Mouse (Mus musculus): ENCODE data around the gene Arhgap8. TPM values are rescaled to one million over a fixed set of nuclear protein-coding genes. Genes with fewer than 3 reads are reported as not detected.

The Arhgap8 gene
- polyA plus RNA-seq, 2 experiments, result 0.22 to 0.29 TPM

- Histone ChIP-seq H3K27ac (no peak overlapping the region), H3K36me3 (replicated peaks; ENCODE audit: control insufficient read depth, insufficient read depth, low read depth) (no peaks in the 10 kb centered on the region), H3K4me3 (ENCODE audit: insufficient read depth in 1 of 2, low read depth in 2 of 2, low read length in 2 of 2) (no peak overlapping the region), H3K9ac (replicated peaks) (no peak overlapping the region), H3K4me1 (replicated peaks; ENCODE audit: control insufficient read depth in 2 of 2, insufficient read depth in 2 of 2, low read length in 1 of 2) (peaks cover 0 to 4% of the 10 kb centered on the region in 2 experiments; a peak in 1 of 4 replicates), H3K9me3 (ENCODE audit: control insufficient read depth, low read length) (no peaks in the 10 kb centered on the region), H3K4me2 (ENCODE audit: low read depth) (no peak overlapping the region), H3K27me3 (ENCODE audit: control insufficient read depth, insufficient read depth, low read length) (no peaks in the 10 kb centered on the region)
- TF ChIP-seq EP300 (IDR thresholded peaks at IDR 0.05; ENCODE audit: low read depth) (no peak), CTCF (IDR thresholded peaks at IDR 0.05; ENCODE audit: low read depth) (no peak)
- ATAC-seq (ENCODE audit: insufficient read depth) (no peak), DNase-seq (ENCODE audit: low read depth in 3 of 3, low spot score in 3 of 3) (no peak)
- 78% methylated on average over 29 of the region's 29 CpGs for WGBS (ENCODE audit: insufficient replicate concordance)
Observed at GRCm38 (mm10) chr15:84702391-84703345, 17.2 kb upstream of the Arhgap8 start.

- no peak overlapping the region for H3K27ac ChIP-seq
- H3K9me3 ChIP-seq (ENCODE audit: control insufficient read depth, low read length), result no peaks in the 10 kb centered on the region
- no peaks in the 10 kb centered on the region for H3K27me3 ChIP-seq (ENCODE audit: control insufficient read depth, insufficient read depth, low read length)
- ATAC-seq (ENCODE audit: insufficient read depth), result no peak
- 58% methylated on average over 7 of the region's 7 CpGs for WGBS (ENCODE audit: insufficient replicate concordance)
- no peak overlapping the region for H3K9ac ChIP-seq (replicated peaks)
- peaks cover 0 to 4% of the 10 kb centered on the region in 2 experiments; a peak in 1 of 4 replicates for H3K4me1 ChIP-seq (replicated peaks; ENCODE audit: control insufficient read depth in 2 of 2, insufficient read depth in 2 of 2, low read length in 1 of 2)
- TF ChIP-seq CTCF (IDR thresholded peaks at IDR 0.05; ENCODE audit: low read depth) (no peak), EP300 (IDR thresholded peaks at IDR 0.05; ENCODE audit: low read depth) (no peak)
- H3K4me3 ChIP-seq (ENCODE audit: insufficient read depth in 1 of 2, low read depth in 2 of 2, low read length in 2 of 2), result no peak overlapping the region
- DNase-seq (ENCODE audit: low read depth in 3 of 3, low spot score in 3 of 3), result no peak
- H3K4me2 ChIP-seq (ENCODE audit: low read depth), result no peak overlapping the region
- no peaks in the 10 kb centered on the region for H3K36me3 ChIP-seq (replicated peaks; ENCODE audit: control insufficient read depth, insufficient read depth, low read depth)
Observed at GRCm38 (mm10) chr15:84703992-84704391, 15.9 kb upstream of the Arhgap8 start.

- 58% methylated on average over 6 of the region's 6 CpGs for WGBS (ENCODE audit: insufficient replicate concordance)
- DNase-seq (ENCODE audit: low read depth in 3 of 3, low spot score in 3 of 3) (no peak), ATAC-seq (ENCODE audit: insufficient read depth) (no peak)
- Histone ChIP-seq H3K4me3 (ENCODE audit: insufficient read depth in 1 of 2, low read depth in 2 of 2, low read length in 2 of 2) (no peak overlapping the region), H3K4me2 (ENCODE audit: low read depth) (no peak overlapping the region), H3K9ac (replicated peaks) (no peak overlapping the region), H3K4me1 (replicated peaks; ENCODE audit: control insufficient read depth in 2 of 2, insufficient read depth in 2 of 2, low read length in 1 of 2) (peaks cover 0 to 4% of the 10 kb centered on the region in 2 experiments; a peak in 1 of 4 replicates), H3K27me3 (ENCODE audit: control insufficient read depth, insufficient read depth, low read length) (no peaks in the 10 kb centered on the region), H3K36me3 (replicated peaks; ENCODE audit: control insufficient read depth, insufficient read depth, low read depth) (no peaks in the 10 kb centered on the region), H3K9me3 (ENCODE audit: control insufficient read depth, low read length) (no peaks in the 10 kb centered on the region), H3K27ac (no peak overlapping the region)
- TF ChIP-seq CTCF (IDR thresholded peaks at IDR 0.05; ENCODE audit: low read depth), result no peak
- TF ChIP-seq EP300 (IDR thresholded peaks at IDR 0.05; ENCODE audit: low read depth), result no peak
Observed at GRCm38 (mm10) chr15:84705351-84705901, 14.4 kb upstream of the Arhgap8 start.

GRCm38 (mm10) chr15:84706983-84707619 lies 12.8 kb upstream of the Arhgap8 start:
- Histone ChIP-seq H3K4me1 (replicated peaks; ENCODE audit: control insufficient read depth in 2 of 2, insufficient read depth in 2 of 2, low read length in 1 of 2) (peaks cover 0 to 4% of the 10 kb centered on the region in 2 experiments; a peak in 1 of 4 replicates), H3K9me3 (ENCODE audit: control insufficient read depth, low read length) (no peaks in the 10 kb centered on the region), H3K27me3 (ENCODE audit: control insufficient read depth, insufficient read depth, low read length) (no peaks in the 10 kb centered on the region), H3K9ac (replicated peaks) (no peak overlapping the region), H3K4me3 (ENCODE audit: insufficient read depth in 1 of 2, low read depth in 2 of 2, low read length in 2 of 2) (no peak overlapping the region), H3K36me3 (replicated peaks; ENCODE audit: control insufficient read depth, insufficient read depth, low read depth) (no peaks in the 10 kb centered on the region), H3K27ac (no peak overlapping the region), H3K4me2 (ENCODE audit: low read depth) (no peak overlapping the region)
- 52% methylated on average over 6 of the region's 6 CpGs for WGBS (ENCODE audit: insufficient replicate concordance)
- peak; percentile 41; the same call in 1 of the 2 replicates for ATAC-seq (ENCODE audit: insufficient read depth)
- DNase-seq (ENCODE audit: low read depth in 3 of 3, low spot score in 3 of 3), result no peak
- no peak for TF ChIP-seq CTCF (IDR thresholded peaks at IDR 0.05; ENCODE audit: low read depth)
- no peak for TF ChIP-seq EP300 (IDR thresholded peaks at IDR 0.05; ENCODE audit: low read depth)
